Mouse (Mus musculus): ENCODE measurements around the gene Wdr43.
"Not testable (repeated sequence)": the region's sequence is repeated elsewhere in the genome, so short reads cannot be mapped to it uniquely, and the experiment has no call there.

The Wdr43 gene

DNA sequence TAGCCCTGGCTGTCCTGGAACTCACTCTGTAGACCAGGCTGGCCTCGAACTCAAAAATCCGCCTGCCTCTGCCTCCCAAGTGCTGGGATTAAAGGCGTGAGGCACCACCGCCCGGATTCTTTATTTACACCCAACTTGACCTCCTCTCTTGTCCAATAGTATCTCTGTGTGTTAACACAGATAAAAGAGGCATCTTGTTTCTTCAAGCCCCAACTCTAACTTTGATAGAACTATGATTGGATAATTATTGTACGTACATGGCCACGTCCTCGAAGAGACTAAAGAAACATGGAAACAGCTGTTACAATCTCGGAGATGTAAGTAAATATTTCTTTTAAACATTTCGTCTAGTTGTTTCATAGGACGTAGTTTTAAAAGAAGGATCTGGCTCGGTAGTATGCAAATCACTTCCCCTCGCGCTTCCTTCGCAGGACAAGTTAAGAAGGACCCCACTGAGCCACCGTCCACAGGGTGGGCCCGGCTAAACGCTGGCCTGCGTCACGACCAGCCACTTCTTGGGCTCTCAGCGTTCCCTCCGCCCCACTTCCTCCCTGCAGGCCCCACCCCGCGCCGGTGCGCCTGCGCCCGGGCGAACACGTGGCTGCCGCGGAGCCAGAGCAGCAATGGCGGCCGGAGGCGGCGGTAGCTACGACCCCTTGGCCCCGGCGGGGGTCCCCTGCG lies at the start of gene Wdr43:
Gene Wdr43, plus strand, starts transcription at position 258 of the 681 bp plus-strand sequence.
- peak; percentile 97 for DNase-seq (ENCODE audit: extremely low read depth, insufficient read length, low spot score)

GRCm38 (mm10) chr17:71579176-71579705 lies 36.5 kb upstream of the Wdr43 start:
- DNase-seq (ENCODE audit: extremely low read depth, insufficient read length, low spot score): no peak

- no peak for DNase-seq (ENCODE audit: extremely low read depth, insufficient read length, low spot score)
Measured at GRCm38 (mm10) chr17:71597881-71598658, 17.6 kb upstream of the Wdr43 start.

- DNase-seq (ENCODE audit: extremely low read depth, insufficient read length, low spot score): peak; percentile 91
Measured at GRCm38 (mm10) chr17:71598659-71599554, 16.8 kb upstream of the Wdr43 start.

GRCm38 (mm10) chr17:71616319-71617032 lies 781 bp downstream of the Wdr43 start:
- peak; percentile 58 for DNase-seq (ENCODE audit: extremely low read depth, insufficient read length, low spot score)

- DNase-seq (ENCODE audit: extremely low read depth, insufficient read length, low spot score): no peak
Measured at GRCm38 (mm10) chr17:71617033-71617362, 1.3 kb downstream of the Wdr43 start.

DNA sequence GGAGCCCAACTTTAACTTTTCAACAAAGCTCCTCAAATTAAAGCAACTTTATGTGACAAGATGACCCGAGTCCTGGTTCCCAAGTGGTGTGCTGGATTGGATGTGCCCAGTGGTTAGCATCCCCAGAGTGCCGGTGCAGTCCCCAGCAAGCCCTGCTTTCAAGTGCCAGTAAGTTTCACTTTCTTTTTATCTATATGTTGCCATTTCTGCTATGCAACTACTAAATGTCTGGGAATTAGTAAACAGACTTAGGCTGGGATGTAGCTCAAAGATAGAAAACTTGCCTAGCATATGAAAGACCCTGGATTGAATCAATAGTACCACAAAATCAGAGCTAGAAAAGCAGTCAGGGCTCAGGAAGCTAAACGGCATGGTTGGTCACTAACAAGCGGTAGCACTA lies 2.3 kb downstream of the Wdr43 start:
- no peak for DNase-seq (ENCODE audit: extremely low read depth, insufficient read length, low spot score)

GRCm38 (mm10) chr17:71631806-71632205 lies 16.1 kb downstream of the Wdr43 start:
- DNase-seq (ENCODE audit: extremely low read depth, insufficient read length, low spot score): no peak

GRCm38 (mm10) chr17:71633350-71633749 lies 17.7 kb downstream of the Wdr43 start:
- DNase-seq (ENCODE audit: extremely low read depth, insufficient read length, low spot score): no peak

DNA sequence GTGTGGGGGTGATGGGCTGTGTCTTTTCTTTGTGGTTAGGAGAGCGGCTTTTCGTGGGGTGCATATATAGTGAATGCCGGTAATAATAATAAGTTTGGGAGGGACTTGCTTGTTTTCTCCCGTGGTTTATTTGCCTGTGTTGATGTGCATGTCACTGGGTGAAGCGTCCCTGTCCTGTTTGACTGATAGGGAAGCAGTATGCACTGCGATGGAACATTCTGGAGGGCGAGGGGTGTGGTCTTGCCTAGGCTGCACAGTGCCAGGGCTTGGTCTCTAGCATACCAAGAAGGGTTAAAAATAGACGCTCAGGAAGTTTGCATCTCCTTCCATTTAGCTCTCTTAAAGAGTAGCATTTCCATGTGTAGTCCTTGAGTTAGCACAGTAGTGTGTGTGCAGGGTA lies 21.1 kb downstream of the Wdr43 start:
- DNase-seq (ENCODE audit: extremely low read depth, insufficient read length, low spot score): no peak

DNA sequence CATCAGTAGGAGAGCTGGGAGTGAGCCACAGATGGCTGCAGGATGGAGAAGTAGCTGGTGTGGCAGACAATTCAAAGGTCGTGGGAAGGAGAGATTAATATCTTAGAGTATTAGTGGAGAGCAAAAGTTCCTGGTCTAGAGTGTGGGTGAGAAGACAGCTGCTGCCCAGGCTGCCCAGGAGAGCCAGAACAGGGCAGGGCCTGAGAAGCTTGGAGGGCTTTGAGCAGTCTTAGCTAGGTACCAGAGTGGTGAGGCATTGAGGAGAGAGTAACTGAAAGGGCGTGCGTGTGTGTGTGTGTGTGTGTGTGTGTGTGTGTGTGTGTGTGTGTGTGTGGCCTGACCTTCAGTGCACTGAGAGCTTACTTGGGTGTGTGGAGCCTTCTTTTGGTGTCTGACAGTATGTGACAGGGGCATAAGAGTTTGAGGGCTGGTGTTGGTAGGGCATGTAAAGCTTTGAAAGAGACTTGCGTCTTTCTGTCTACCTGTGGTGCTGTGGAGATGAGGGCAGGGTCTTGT lies 22.1 kb downstream of the Wdr43 start:
- DNase-seq (ENCODE audit: extremely low read depth, insufficient read length, low spot score): no peak

DNA sequence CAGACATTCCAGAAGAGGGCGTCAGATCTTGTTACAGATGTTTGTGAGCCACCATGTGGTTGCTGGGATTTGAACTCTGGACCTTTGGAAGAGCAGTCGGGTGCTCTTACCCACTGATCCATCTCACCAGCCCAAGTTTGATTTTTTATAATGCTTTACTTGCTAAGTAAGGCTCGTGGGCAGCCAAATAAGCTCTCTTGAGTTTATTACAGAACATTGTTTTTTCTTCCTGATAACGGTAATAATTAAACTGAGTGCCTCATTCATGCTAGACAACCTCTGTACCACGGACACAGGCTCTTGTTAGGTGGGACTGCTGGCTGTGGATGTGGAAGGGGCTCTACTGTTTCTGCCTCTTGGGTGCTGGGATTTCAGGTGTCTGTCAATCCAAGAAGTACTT lies 23.4 kb downstream of the Wdr43 start:
- not testable (repeated sequence) for DNase-seq (ENCODE audit: extremely low read depth, insufficient read length, low spot score)

DNA sequence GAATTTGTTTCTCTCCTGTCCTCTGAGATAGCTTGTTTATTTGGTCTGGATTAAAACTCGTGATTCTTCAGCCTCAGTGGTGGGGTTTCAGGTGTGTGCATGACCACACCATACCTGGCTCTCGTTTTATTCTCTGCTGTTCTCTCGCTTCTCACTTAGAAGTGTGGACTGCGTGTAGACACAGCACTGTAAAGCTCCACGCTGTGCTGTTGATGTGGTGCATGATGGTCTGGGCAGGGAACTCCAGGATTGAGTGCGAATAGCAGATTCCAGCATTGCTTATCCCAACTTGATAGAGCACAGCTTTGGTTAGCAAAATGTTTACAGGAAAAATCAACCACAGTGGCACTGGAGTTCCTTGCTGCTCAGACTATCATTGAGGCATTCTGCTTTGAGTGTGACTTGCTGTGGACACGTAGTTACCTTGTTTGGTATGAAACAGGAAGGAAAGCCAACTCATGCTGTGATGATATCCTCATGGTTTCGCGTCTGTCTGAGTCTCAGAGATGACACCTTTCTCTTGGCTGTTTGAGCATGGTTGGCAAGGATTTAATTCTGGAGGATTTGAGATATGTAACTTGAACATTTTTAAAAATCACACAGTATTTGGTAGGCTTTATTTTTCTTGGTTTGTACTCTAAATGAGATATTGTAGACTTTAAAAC lies 24.9 kb downstream of the Wdr43 start:
- DNase-seq (ENCODE audit: extremely low read depth, insufficient read length, low spot score): no peak

- DNase-seq (ENCODE audit: extremely low read depth, insufficient read length, low spot score): no peak
Measured at GRCm38 (mm10) chr17:71642190-71642589, 26.5 kb downstream of the Wdr43 start.

GRCm38 (mm10) chr17:71650011-71650410 lies 34.3 kb downstream of the Wdr43 start:
- DNase-seq (ENCODE audit: extremely low read depth, insufficient read length, low spot score): no peak

DNA sequence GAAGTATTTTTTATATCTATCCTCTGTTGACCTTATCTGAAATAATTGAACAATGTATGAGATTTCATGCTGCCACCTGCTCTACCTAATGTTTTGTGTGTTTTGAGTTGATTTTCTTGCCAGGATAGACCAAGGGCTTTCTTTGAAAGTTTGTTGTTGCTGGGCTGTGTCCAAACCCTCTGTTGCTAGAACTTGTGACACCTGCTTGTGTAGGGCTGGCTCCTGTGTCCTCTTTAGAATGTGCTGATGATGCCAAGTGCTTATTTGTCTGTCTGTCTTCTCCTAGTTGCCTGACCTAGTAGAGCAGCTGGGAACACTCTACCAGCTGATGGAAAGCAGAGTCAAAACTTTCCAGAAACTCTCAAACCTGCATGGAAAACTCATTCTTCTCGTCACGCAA lies 36.8 kb downstream of the Wdr43 start:
- no peak for DNase-seq (ENCODE audit: extremely low read depth, insufficient read length, low spot score)

DNA sequence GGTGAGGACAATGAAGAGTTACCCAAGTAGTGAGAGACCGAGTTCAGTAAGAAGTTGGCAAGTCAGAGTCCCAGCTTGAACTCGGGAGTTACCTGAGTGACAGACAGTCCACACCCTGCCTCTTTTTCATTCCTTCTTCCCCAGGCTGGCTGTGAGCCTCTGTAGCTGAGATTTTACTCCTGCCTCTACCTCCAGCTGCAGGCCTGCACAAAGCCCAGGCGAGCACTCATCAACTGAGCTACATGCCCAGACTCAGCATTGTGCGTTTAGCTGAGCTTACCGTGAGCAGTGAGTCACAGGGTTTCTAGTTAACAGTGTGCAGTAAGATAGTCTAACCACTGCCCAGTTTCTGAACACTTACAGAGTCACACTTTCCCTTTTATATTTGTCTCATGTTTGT lies 37.2 kb downstream of the Wdr43 start:
- DNase-seq (ENCODE audit: extremely low read depth, insufficient read length, low spot score): no peak

- no peak for DNase-seq (ENCODE audit: extremely low read depth, insufficient read length, low spot score)
Measured at GRCm38 (mm10) chr17:71657521-71657920, 41.8 kb downstream of the Wdr43 start.

- no peak for DNase-seq (ENCODE audit: extremely low read depth, insufficient read length, low spot score)
Measured at GRCm38 (mm10) chr17:71658666-71659065, 43.0 kb downstream of the Wdr43 start.

- DNase-seq (ENCODE audit: extremely low read depth, insufficient read length, low spot score): no peak
Measured at GRCm38 (mm10) chr17:71660390-71660789, 44.7 kb downstream of the Wdr43 start.
